Mouse (Mus musculus): ENCODE measurements around the gene Klk8. TPM values are rescaled to one million over a fixed set of nuclear protein-coding genes. Genes with fewer than 3 reads are reported as not detected.

Gene Klk8
- 1.6 and 1.9 TPM in 2 replicates for polyA plus RNA-seq (2012; rRNA removed)

GRCm38 (mm10) chr7:43797333-43797769 lies at the start of gene Klk8:
Gene Klk8, plus strand, starts transcription at chr7:43797577.
- WGBS: 1% methylated on average over 28 of the region's 28 CpGs
- DNase-seq: no peak
- Histone ChIP-seq H3K4me1 (ENCODE audit: control insufficient read depth, insufficient read depth, low read length) (no peaks in the 10 kb centered on the region), H3K27ac (ENCODE audit: insufficient read depth, low read length) (no peak within 1 kb of the TSS), H3K4me3 (replicated peaks; ENCODE audit: insufficient read depth, low read depth, low read length) (peak within 1 kb of the TSS; percentile 19), H3K27me3 (ENCODE audit: control insufficient read depth, insufficient read depth, low read length) (no peaks in the 10 kb centered on the region; the same call in 1 of the 2 replicates)
- TF ChIP-seq POLR2A (IDR thresholded peaks at IDR 0.05; ENCODE audit: borderline replicate concordance, insufficient read depth, low read length): no peak

GRCm38 (mm10) chr7:43747788-43748187 lies 49.6 kb upstream of the Klk8 start:
- H3K27me3 ChIP-seq (ENCODE audit: control insufficient read depth, insufficient read depth, low read length): no peaks in the 10 kb centered on the region
- TF ChIP-seq CTCF (IDR thresholded peaks at IDR 0.05; ENCODE audit: borderline replicate concordance, insufficient read depth, low read depth, low read length) (no peak), POLR2A (IDR thresholded peaks at IDR 0.05; ENCODE audit: borderline replicate concordance, insufficient read depth, low read length) (no peak)
- DNase-seq: no peak
- 5% methylated on average over 1 of the region's 1 CpGs for WGBS
- no peak overlapping the region for H3K4me3 ChIP-seq (replicated peaks; ENCODE audit: insufficient read depth, low read depth, low read length)
- no peak overlapping the region for H3K27ac ChIP-seq (ENCODE audit: insufficient read depth, low read length)
- no peaks in the 10 kb centered on the region for H3K4me1 ChIP-seq (ENCODE audit: control insufficient read depth, insufficient read depth, low read length)

- H3K4me1 ChIP-seq (ENCODE audit: control insufficient read depth, insufficient read depth, low read length): no peaks in the 10 kb centered on the region
- no peak overlapping the region for H3K27ac ChIP-seq (ENCODE audit: insufficient read depth, low read length)
- TF ChIP-seq POLR2A (IDR thresholded peaks at IDR 0.05; ENCODE audit: borderline replicate concordance, insufficient read depth, low read length) (no peak), CTCF (IDR thresholded peaks at IDR 0.05; ENCODE audit: borderline replicate concordance, insufficient read depth, low read depth, low read length) (no peak)
- no peaks in the 10 kb centered on the region for H3K27me3 ChIP-seq (ENCODE audit: control insufficient read depth, insufficient read depth, low read length)
- DNase-seq: no peak
- WGBS: 31% methylated on average over 2 of the region's 2 CpGs
- H3K4me3 ChIP-seq (replicated peaks; ENCODE audit: insufficient read depth, low read depth, low read length): no peak overlapping the region
These were observed 44.6 kb upstream of the Klk8 start for GRCm38 (mm10) chr7:43752806-43753205.

DNA sequence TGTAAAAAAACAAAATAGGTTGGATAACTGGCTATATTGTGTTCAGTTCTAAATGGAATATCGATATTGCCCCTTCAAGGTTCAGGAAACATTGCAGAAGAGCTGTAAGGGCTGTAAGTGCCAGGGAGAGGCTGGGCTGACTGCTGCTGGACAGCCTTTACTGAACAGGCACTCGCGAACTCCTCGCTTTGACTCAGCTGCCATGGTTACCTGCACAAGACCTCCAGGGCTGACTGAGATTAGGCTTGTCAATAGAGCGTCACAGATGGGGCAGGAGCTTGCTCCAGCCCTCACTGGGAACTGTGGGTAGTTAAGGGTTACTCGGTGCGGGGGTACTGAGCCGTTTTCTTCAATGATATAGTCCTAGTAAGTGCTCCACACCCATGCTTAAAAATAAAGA lies 30.9 kb upstream of the Klk8 start:
- Histone ChIP-seq H3K27ac (ENCODE audit: insufficient read depth, low read length) (no peak overlapping the region), H3K27me3 (ENCODE audit: control insufficient read depth, insufficient read depth, low read length) (no peaks in the 10 kb centered on the region), H3K4me1 (ENCODE audit: control insufficient read depth, insufficient read depth, low read length) (no peaks in the 10 kb centered on the region), H3K4me3 (replicated peaks; ENCODE audit: insufficient read depth, low read depth, low read length) (no peak overlapping the region)
- DNase-seq: no peak
- WGBS: 23% methylated on average over 8 of the region's 8 CpGs
- TF ChIP-seq POLR2A (IDR thresholded peaks at IDR 0.05; ENCODE audit: borderline replicate concordance, insufficient read depth, low read length): no peak
- TF ChIP-seq CTCF (IDR thresholded peaks at IDR 0.05; ENCODE audit: borderline replicate concordance, insufficient read depth, low read depth, low read length): no peak

DNA sequence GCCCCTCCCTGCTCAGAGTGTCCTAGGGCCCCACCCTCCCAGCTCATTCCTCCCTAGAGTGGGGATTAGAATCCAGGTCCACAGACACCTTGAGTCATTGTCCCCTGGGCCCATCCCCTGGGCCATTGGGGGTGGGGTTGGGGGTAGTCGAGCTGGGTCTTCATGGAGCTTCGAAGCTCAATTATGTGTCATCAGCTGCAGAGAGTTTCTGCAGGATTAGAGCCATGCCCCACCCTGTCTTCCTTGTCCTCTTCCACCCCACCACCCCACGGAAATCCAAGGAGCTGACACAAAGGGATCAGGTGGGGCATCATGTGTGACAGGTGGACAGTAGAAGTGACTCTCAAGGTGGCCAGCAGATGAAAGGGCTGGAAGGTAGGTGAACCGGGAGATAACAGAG lies 28.8 kb upstream of the Klk8 start, which contains the start of gene Klk12:
Gene Klk12 (plus strand): TSS at position 301 of the 400 bp plus-strand sequence.
- 84% methylated on average over 4 of the region's 4 CpGs for WGBS
- no peak for TF ChIP-seq CTCF (IDR thresholded peaks at IDR 0.05; ENCODE audit: borderline replicate concordance, insufficient read depth, low read depth, low read length)
- no peak for TF ChIP-seq POLR2A (IDR thresholded peaks at IDR 0.05; ENCODE audit: borderline replicate concordance, insufficient read depth, low read length)
- Histone ChIP-seq H3K27me3 (ENCODE audit: control insufficient read depth, insufficient read depth, low read length) (no peaks in the 10 kb centered on the region), H3K4me1 (ENCODE audit: control insufficient read depth, insufficient read depth, low read length) (no peaks in the 10 kb centered on the region), H3K27ac (ENCODE audit: insufficient read depth, low read length) (no peak within 1 kb of the TSS), H3K4me3 (replicated peaks; ENCODE audit: insufficient read depth, low read depth, low read length) (no peak within 1 kb of the TSS)
- DNase-seq: no peak

DNA sequence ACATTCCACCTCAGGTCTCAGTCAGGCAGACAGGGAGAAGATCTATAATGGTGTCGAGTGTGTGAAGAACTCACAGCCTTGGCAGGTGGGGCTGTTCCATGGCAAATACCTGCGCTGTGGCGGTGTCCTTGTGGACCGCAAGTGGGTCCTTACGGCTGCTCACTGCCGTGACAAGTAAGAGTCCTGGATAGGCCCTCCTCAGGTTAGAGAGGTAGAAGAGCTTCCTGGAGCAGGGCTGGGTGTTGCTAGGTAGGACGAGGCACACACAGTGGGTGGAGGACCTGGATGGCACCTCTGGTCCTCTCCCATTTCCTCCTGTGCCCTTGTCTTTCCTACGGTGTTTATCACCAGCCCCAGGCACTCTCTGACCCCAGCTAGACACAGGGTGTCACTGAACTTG lies 27.7 kb upstream of the Klk8 start:
- WGBS: 93% methylated on average over 8 of the region's 8 CpGs

GRCm38 (mm10) chr7:43770701-43771100 lies 26.7 kb upstream of the Klk8 start:
- no peak overlapping the region for H3K27ac ChIP-seq (ENCODE audit: insufficient read depth, low read length)
- 92% methylated on average over 10 of the region's 10 CpGs for WGBS
- H3K4me3 ChIP-seq (replicated peaks; ENCODE audit: insufficient read depth, low read depth, low read length): no peak overlapping the region
- H3K27me3 ChIP-seq (ENCODE audit: control insufficient read depth, insufficient read depth, low read length): no peaks in the 10 kb centered on the region
- H3K4me1 ChIP-seq (ENCODE audit: control insufficient read depth, insufficient read depth, low read length): no peaks in the 10 kb centered on the region
- no peak for DNase-seq
- no peak for TF ChIP-seq POLR2A (IDR thresholded peaks at IDR 0.05; ENCODE audit: borderline replicate concordance, insufficient read depth, low read length)
- no peak for TF ChIP-seq CTCF (IDR thresholded peaks at IDR 0.05; ENCODE audit: borderline replicate concordance, insufficient read depth, low read depth, low read length)

More for the DNA sequence above, 27.7 kb upstream of the Klk8 start:
- no peak for TF ChIP-seq POLR2A (IDR thresholded peaks at IDR 0.05; ENCODE audit: borderline replicate concordance, insufficient read depth, low read length)
- TF ChIP-seq CTCF (IDR thresholded peaks at IDR 0.05; ENCODE audit: borderline replicate concordance, insufficient read depth, low read depth, low read length): no peak
- no peak for DNase-seq
- Histone ChIP-seq H3K4me3 (replicated peaks; ENCODE audit: insufficient read depth, low read depth, low read length) (no peak overlapping the region), H3K27ac (ENCODE audit: insufficient read depth, low read length) (no peak overlapping the region), H3K4me1 (ENCODE audit: control insufficient read depth, insufficient read depth, low read length) (no peaks in the 10 kb centered on the region), H3K27me3 (ENCODE audit: control insufficient read depth, insufficient read depth, low read length) (no peaks in the 10 kb centered on the region)

DNA sequence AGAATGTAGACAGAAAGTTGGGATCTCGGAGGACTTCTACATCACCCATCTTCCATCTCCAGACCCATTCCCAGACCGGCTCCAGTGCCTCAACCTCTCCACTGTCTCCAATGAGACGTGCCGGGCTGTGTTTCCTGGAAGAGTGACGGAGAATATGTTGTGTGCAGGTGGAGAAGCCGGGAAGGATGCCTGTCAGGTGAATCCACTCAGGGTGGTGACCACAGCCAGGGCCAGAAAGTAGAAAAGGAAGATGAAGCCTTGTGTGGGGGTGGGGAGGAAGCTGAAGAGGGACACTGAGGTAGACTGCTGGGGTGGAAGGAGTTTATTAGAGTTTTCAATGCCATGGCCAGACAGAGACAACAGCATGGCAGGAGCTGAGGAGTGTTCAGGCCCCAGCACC lies 25.5 kb upstream of the Klk8 start:
- 90% methylated on average over 6 of the region's 6 CpGs for WGBS
- H3K27me3 ChIP-seq (ENCODE audit: control insufficient read depth, insufficient read depth, low read length): no peaks in the 10 kb centered on the region
- H3K4me1 ChIP-seq (ENCODE audit: control insufficient read depth, insufficient read depth, low read length): no peaks in the 10 kb centered on the region
- H3K27ac ChIP-seq (ENCODE audit: insufficient read depth, low read length): no peak overlapping the region
- TF ChIP-seq CTCF (IDR thresholded peaks at IDR 0.05; ENCODE audit: borderline replicate concordance, insufficient read depth, low read depth, low read length) (no peak), POLR2A (IDR thresholded peaks at IDR 0.05; ENCODE audit: borderline replicate concordance, insufficient read depth, low read length) (no peak)
- no peak overlapping the region for H3K4me3 ChIP-seq (replicated peaks; ENCODE audit: insufficient read depth, low read depth, low read length)
- DNase-seq: no peak
